Mouse (Mus musculus) heart, embryonic 14.5 days (tissue): Measurements from ENCODE around the gene Atxn2. TPM values are rescaled to one million over a fixed set of nuclear protein-coding genes. Genes with fewer than 3 reads are reported as not detected.

ENCODE experiments used
- ATAC-seq: fragments of 200-750 bp; cut with Nextera tagmentation; 2 replicates; pipeline ENCODE4 v1.8.0; 2017; ENCODE audit warnings: low read depth, moderate TSS enrichment; ENCODE audit not compliant: insufficient number of reproducible peaks, insufficient read depth, low FRiP score
- H3K27ac ChIP-seq, 2 experiments: fragments of 200-500 bp in 1 of 2; fragments of 300-500 bp in 1 of 2; sonication (generic) in 1 of 2; replicated peaks in 1 of 2; 2 replicates each; pipeline ENCODE4 v1.5.1; 2012 to 2014; ENCODE audit warnings: low read depth in 2 of 2, low read length in 2 of 2, control low read depth in 1 of 2, mild to moderate bottlenecking in 1 of 2, mixed read lengths in 1 of 2; ENCODE audit not compliant: control insufficient read depth in 1 of 2, insufficient read depth in 1 of 2
- H3K27me3 ChIP-seq: fragments of 300-500 bp; sonication (generic); 2 replicates; pipeline ENCODE4 v1.6.1; 2014; ENCODE audit warnings: mild to moderate bottlenecking, low read length, control low read depth; ENCODE audit not compliant: control insufficient read depth, insufficient read depth
- H3K36me3 ChIP-seq: fragments of 300-500 bp; sonication (generic); 2 replicates; pipeline ENCODE4 v1.6.1; 2014; ENCODE audit warnings: mild to moderate bottlenecking, control low read depth, low read length, mixed read lengths; ENCODE audit not compliant: control insufficient read depth, insufficient read depth
- H3K4me1 ChIP-seq, 2 experiments: fragments of 200-500 bp in 1 of 2; fragments of 300-500 bp in 1 of 2; sonication (generic) in 1 of 2; 2 replicates each; pipeline ENCODE4 v1.6.1; 2012 to 2014; ENCODE audit warnings: low read length in 2 of 2, control low read depth in 1 of 2, mixed read lengths in 1 of 2; ENCODE audit not compliant: control insufficient read depth in 2 of 2, insufficient read depth in 2 of 2
- H3K4me2 ChIP-seq: fragments of 300-500 bp; sonication (generic); 2 replicates; pipeline ENCODE4 v1.6.1; 2014; ENCODE audit warnings: mild to moderate bottlenecking, low read length
- H3K4me3 ChIP-seq, 2 experiments: fragments of 200-500 bp in 1 of 2; fragments of 300-500 bp in 1 of 2; sonication (generic) in 1 of 2; 2 replicates each; pipeline ENCODE4 v1.5.1; 2012 to 2014; ENCODE audit warnings: low read length in 2 of 2, mild to moderate bottlenecking in 2 of 2, control low read depth in 1 of 2, low read depth in 1 of 2, moderate library complexity in 1 of 2; ENCODE audit not compliant: control insufficient read depth in 1 of 2, insufficient read depth in 1 of 2
- H3K9ac ChIP-seq: fragments of 300-500 bp; sonication (generic); 2 replicates; pipeline ENCODE4 v1.6.1; 2014; ENCODE audit warnings: mild to moderate bottlenecking, low read length
- H3K9me3 ChIP-seq: fragments of 300-500 bp; sonication (generic); 2 replicates; pipeline ENCODE4 v1.6.1; 2016; ENCODE audit warnings: low read length, control low read depth; ENCODE audit not compliant: control insufficient read depth
- whole genome bisulfite sequencing: fragments of 180-500 bp; shearing (Covaris S2); extraction: QIAGEN DNeasy Blood & Tissue Kit; methylation state at CpG from one replicate; pipeline ENCODE4 v1.1.7; 2014; 5-methylcytosine and 5-hydroxymethylcytosine counted together
- polyA plus RNA-seq: library from polyadenylated mRNA; unstranded; fragments of >200 nt; fragmentation: Nextera tagmentation; extraction: Ambion mirVana; gene quantifications from 2 replicates; pipeline ENCODE4 v1.2.1, GENCODE M21; 2014

The Atxn2 gene
- polyA plus RNA-seq, 1 experiment from 2014 or later: 84.8 TPM

DNA sequence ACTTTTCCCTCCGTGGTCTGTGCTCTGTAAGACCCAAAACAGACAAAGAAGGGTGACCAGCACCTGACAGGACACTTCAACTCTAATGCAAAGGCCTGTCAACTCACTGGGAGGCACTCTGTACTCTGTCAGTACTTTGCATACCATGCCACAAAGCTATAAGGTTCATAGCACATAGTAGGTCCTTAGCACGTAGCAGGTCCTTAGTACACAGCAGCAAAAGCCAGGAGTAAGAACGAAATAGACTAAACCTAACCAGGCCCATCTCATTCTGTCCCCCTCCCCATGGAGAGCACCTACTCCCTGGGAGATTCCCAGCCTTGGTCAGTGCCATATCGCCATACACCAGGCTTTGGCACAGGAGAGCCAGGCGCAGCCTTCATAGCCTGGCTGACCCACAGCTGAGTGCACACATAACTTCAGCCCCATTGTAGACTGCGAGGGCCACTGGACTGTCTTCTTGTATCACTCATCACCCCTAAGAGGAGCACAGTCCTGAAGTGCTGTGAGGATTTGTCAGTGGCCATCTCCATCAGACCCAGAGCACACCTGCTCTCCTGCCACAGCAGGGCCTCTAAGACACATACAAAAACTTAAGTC is 120.0 kb downstream of the Atxn2 start:
- H3K36me3 ChIP-seq: peaks cover 30% of the 10 kb centered on the region
- H3K9me3 ChIP-seq: no peaks in the 10 kb centered on the region
- ATAC-seq: no peak
- no peak overlapping the region for H3K27ac ChIP-seq
- H3K4me3 ChIP-seq: no peak overlapping the region
- no peak overlapping the region for H3K9ac ChIP-seq
- H3K27me3 ChIP-seq: no peaks in the 10 kb centered on the region
- WGBS: 74% methylated on average over 6 of the region's 6 CpGs
- peaks cover 37 to 41% of the 10 kb centered on the region in 2 experiments for H3K4me1 ChIP-seq
- H3K4me2 ChIP-seq: no peak overlapping the region

- no peak overlapping the region for H3K4me3 ChIP-seq
- H3K27me3 ChIP-seq: no peaks in the 10 kb centered on the region
- no peaks in the 10 kb centered on the region for H3K9me3 ChIP-seq
- H3K36me3 ChIP-seq: peaks cover 16% of the 10 kb centered on the region
- H3K4me1 ChIP-seq: peaks cover 37 to 41% of the 10 kb centered on the region in 2 experiments
- H3K9ac ChIP-seq: no peak overlapping the region
- peak overlapping the region in 1 of 2 experiments; percentile 69; a peak in 2 of 4 replicates for H3K27ac ChIP-seq
- H3K4me2 ChIP-seq: peak overlapping the region; percentile 40; the same call in 1 of the 2 replicates
- ATAC-seq: no peak
- WGBS: 78% methylated on average over 6 of the region's 6 CpGs
Measured at GRCm38 (mm10) chr5:121832376-121833155, 121.4 kb downstream of the Atxn2 start.

- peaks cover 41 to 46% of the 10 kb centered on the region in 2 experiments for H3K4me1 ChIP-seq
- peak overlapping the region; percentile 52; the same call in 1 of the 2 replicates for H3K9ac ChIP-seq
- no peak for ATAC-seq
- H3K36me3 ChIP-seq: peaks cover 10% of the 10 kb centered on the region
- no peaks in the 10 kb centered on the region for H3K9me3 ChIP-seq
- WGBS: 74% methylated on average over 2 of the region's 2 CpGs
- H3K4me2 ChIP-seq: peak overlapping the region; percentile 80
- no peaks in the 10 kb centered on the region for H3K27me3 ChIP-seq
- peak overlapping the region in 1 of 2 experiments; percentile 90; a peak in 1 of 4 replicates for H3K4me3 ChIP-seq
- peak overlapping the region; percentile 33 to 69 for H3K27ac ChIP-seq
Measured at GRCm38 (mm10) chr5:121833159-121833558, 122.0 kb downstream of the Atxn2 start.

- H3K9me3 ChIP-seq: no peaks in the 10 kb centered on the region
- peak overlapping the region; percentile 7 to 90; a peak in 2 of 4 replicates for H3K4me3 ChIP-seq
- H3K4me2 ChIP-seq: peak overlapping the region; percentile 80
- H3K4me1 ChIP-seq: peaks cover 45 to 46% of the 10 kb centered on the region in 2 experiments
- H3K36me3 ChIP-seq: peaks cover 5% of the 10 kb centered on the region; the same call in 1 of the 2 replicates
- WGBS: 45% methylated on average over 10 of the region's 10 CpGs
- no peak for ATAC-seq
- peak overlapping the region; percentile 33 to 69 for H3K27ac ChIP-seq
- H3K27me3 ChIP-seq: no peaks in the 10 kb centered on the region
- H3K9ac ChIP-seq: peak overlapping the region; percentile 52
Measured at GRCm38 (mm10) chr5:121833572-121834240, 122.6 kb downstream of the Atxn2 start.

GRCm38 (mm10) chr5:121834241-121834606 is 123.1 kb downstream of the Atxn2 start:
- Histone ChIP-seq H3K4me1 (peaks cover 43 to 45% of the 10 kb centered on the region in 2 experiments), H3K36me3 (0 out of 2 replicates have a peak, but pooled peaks cover 4% of the 10 kb centered on the region), H3K9ac (no peak overlapping the region; the same call in 1 of the 2 replicates), H3K27ac (peak overlapping the region; percentile 31 to 69; a peak in 2 of 4 replicates), H3K9me3 (no peaks in the 10 kb centered on the region), H3K4me3 (peak overlapping the region; percentile 7 to 90; a peak in 2 of 4 replicates), H3K4me2 (peak overlapping the region; percentile 80), H3K27me3 (no peaks in the 10 kb centered on the region)
- no peak for ATAC-seq
- 65% methylated on average over 7 of the region's 7 CpGs for WGBS

DNA sequence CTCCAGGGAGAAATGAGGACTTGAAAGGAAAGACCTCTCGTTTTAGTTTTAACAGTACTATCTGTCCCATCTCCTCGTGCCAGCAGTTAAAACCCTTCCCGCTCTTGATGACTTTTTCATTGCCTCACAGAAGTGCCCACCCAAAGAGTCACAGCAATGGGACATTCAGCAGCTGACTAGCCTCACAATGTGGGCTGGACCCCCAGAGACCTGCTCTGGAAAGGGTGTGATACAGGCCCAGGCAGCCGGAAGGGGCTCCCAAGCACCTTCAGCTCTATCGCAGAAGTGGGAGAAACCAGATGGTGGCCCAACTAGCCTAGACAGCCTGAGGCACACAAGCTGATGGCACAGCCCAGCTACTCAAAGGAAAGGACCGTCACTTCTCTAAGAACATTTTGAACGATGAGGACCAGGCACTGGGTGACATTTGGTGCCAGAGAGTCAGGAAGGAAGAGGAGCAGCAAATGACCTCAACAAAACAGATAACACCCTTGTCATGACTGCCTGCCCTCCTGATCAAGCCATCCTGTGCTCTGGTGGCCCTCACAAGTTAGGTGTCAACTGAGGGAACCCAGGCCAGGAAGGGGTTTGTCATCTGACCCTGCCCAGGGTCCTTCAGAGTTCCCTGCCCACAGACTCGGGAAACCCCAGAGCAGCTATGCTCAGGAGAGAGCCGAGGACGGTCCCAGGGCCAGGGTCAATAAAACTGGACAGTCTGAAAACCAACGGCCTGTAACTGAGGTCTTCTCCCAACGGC is 124.0 kb downstream of the Atxn2 start:
- Histone ChIP-seq H3K27ac (peak overlapping the region; percentile 67 to 87), H3K27me3 (no peaks in the 10 kb centered on the region), H3K36me3 (0 out of 2 replicates have a peak, but pooled peaks cover 4% of the 10 kb centered on the region), H3K4me2 (peak overlapping the region; percentile 80), H3K9me3 (no peaks in the 10 kb centered on the region), H3K9ac (peak overlapping the region; percentile 86), H3K4me3 (peak overlapping the region; percentile 90 to 96), H3K4me1 (peaks cover 43 to 44% of the 10 kb centered on the region in 2 experiments)
- whole genome bisulfite sequencing: 23% methylated on average over 12 of the region's 12 CpGs
- no peak for ATAC-seq
